Mouse (Mus musculus): ENCODE measurements around the gene BC049730. TPM values are rescaled to one million over a fixed set of nuclear protein-coding genes. Genes with fewer than 3 reads are reported as not detected.

The BC049730 gene
- total and polyA plus RNA-seq, 2 experiments from 2014 or later: not detected

DNA sequence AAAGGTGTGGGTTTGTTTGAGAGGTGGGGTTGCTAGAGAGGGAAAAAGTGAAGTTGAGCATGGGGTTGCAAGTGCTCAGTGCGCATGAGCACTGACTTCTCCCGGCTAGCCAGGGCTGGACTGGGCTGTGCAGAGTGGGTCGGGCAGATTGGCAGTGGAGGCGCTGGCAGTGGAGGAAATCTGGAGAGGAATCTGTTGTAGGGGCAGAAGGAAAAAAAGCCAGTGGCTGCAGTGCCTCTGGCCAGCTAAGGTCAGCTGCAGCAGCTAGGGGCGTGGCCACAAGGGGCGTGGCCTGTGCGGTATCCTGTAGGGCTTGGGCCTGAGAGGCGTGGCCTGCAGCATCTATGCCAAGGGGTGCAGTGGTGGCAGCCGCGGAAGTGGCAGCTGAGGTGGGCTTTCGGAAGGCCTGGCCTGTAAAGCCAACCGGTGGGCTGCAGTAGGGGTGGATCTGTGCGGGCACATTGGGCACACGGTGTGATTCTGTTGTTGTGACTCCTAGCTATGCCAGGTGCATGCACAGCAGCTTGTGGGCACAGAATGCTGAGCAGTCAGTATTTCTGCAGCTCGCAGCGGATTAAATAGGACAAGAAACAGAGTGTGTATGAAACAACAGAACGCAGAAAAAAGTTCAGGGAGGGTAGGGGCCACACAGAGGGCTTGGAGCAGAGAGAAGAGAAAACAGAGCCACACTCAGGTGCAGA is 27.1 kb downstream of the BC049730 start:
- H3K9me3 ChIP-seq (ENCODE audit: low read length): no peaks in the 10 kb centered on the region
- peak; percentile 71 for ATAC-seq
- no peaks in the 10 kb centered on the region for H3K4me1 ChIP-seq (ENCODE audit: insufficient read depth)
- H3K4me3 ChIP-seq (ENCODE audit: low read depth, low read length): peak overlapping the region; percentile 18
- H3K36me3 ChIP-seq (ENCODE audit: insufficient read depth): no peaks in the 10 kb centered on the region
- no peak for DNase-seq
- 10% methylated on average over 17 of the region's 17 CpGs for WGBS
- H3K27me3 ChIP-seq (ENCODE audit: insufficient read depth, low read length): no peaks in the 10 kb centered on the region
- no peak overlapping the region for H3K9ac ChIP-seq
- H3K27ac ChIP-seq (ENCODE audit: low read depth, low read length): no peak overlapping the region
- TF ChIP-seq CTCF (IDR thresholded peaks at IDR 0.05; ENCODE audit: low read depth): no peak
- peak overlapping the region; percentile 29 for H3K4me2 ChIP-seq (ENCODE audit: low read depth)

DNA sequence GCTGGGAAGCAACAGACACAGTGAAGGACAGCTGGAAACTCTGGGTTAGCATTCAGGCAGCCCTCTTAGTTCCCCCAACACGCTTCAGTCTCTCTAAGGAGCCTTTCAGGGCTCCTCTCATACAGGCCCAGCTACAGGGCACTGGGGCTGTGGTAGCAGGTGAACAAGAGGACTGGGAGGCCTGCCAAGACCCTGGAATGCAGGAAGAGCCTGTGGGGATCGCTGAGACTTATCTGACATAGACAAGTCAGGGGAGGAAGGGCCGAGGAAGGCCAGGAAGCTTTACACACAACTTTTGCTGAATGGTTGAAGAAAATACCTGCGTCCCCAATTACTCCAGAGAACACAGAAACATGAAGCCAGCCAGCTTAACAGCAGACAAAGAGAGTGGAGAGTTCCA is 41.7 kb downstream of the BC049730 start:
- H3K9me3 ChIP-seq (ENCODE audit: low read length): no peaks in the 10 kb centered on the region
- H3K4me1 ChIP-seq (ENCODE audit: insufficient read depth): no peaks in the 10 kb centered on the region
- H3K4me2 ChIP-seq (ENCODE audit: low read depth): no peak overlapping the region
- WGBS: 33% methylated on average over 4 of the region's 4 CpGs
- H3K27me3 ChIP-seq (ENCODE audit: insufficient read depth, low read length): no peaks in the 10 kb centered on the region
- no peaks in the 10 kb centered on the region for H3K36me3 ChIP-seq (ENCODE audit: insufficient read depth)
- no peak overlapping the region for H3K4me3 ChIP-seq (ENCODE audit: low read depth, low read length)
- no peak overlapping the region for H3K9ac ChIP-seq
- TF ChIP-seq CTCF (IDR thresholded peaks at IDR 0.05; ENCODE audit: low read depth): no peak
- no peak overlapping the region for H3K27ac ChIP-seq (ENCODE audit: low read depth, low read length)
- ATAC-seq (no peak), DNase-seq (no peak)

DNA sequence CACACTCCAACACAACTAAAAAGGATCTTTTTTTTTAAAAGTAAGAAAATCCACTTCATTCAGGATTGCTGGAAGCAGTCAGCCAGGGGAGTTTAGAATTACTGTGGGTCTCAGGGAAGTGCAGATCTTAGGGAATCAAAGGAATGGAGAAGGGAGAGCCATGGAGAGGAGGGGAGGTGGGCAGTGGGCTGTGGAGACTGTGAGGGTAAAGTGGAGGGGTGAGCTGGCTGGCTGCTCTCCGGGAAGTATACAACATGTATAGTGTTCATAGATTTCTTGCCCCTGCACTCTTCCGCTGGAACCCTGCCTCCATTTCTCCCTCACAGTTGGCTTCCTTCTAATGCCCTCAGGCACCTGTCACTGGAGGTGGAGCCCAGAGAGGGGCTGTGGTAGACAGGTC is 42.6 kb downstream of the BC049730 start:
- Histone ChIP-seq H3K27me3 (ENCODE audit: insufficient read depth, low read length) (no peaks in the 10 kb centered on the region), H3K4me3 (ENCODE audit: low read depth, low read length) (no peak overlapping the region), H3K27ac (ENCODE audit: low read depth, low read length) (no peak overlapping the region), H3K36me3 (ENCODE audit: insufficient read depth) (no peaks in the 10 kb centered on the region), H3K4me2 (ENCODE audit: low read depth) (no peak overlapping the region), H3K4me1 (ENCODE audit: insufficient read depth) (no peaks in the 10 kb centered on the region), H3K9me3 (ENCODE audit: low read length) (no peaks in the 10 kb centered on the region), H3K9ac (no peak overlapping the region)
- no peak for TF ChIP-seq CTCF (IDR thresholded peaks at IDR 0.05; ENCODE audit: low read depth)
- DNase-seq: no peak
- ATAC-seq: no peak
- WGBS: 86% methylated on average over 2 of the region's 2 CpGs

DNA sequence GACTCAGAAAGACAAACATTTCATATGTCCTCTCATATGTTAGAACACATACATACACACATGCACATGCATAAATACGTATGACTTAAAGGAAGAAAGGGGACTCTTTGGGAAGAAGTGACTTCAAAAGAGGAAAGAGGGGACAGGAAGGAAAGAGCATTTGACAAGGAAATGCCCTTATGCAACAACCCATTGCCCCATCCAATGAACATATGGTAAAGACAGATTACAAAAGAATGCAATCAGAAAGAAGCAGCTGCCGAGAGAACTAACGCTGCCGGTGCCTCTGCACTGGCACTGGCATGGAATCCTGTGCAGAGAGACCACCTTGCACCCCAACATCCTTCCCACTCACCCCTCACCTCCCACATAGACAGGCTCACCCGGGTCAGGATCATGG is 44.4 kb downstream of the BC049730 start:
- Histone ChIP-seq H3K4me1 (ENCODE audit: insufficient read depth) (no peaks in the 10 kb centered on the region), H3K4me2 (ENCODE audit: low read depth) (no peak overlapping the region), H3K4me3 (ENCODE audit: low read depth, low read length) (no peak overlapping the region), H3K27me3 (ENCODE audit: insufficient read depth, low read length) (no peaks in the 10 kb centered on the region), H3K27ac (ENCODE audit: low read depth, low read length) (no peak overlapping the region), H3K9me3 (ENCODE audit: low read length) (no peaks in the 10 kb centered on the region), H3K36me3 (ENCODE audit: insufficient read depth) (no peaks in the 10 kb centered on the region), H3K9ac (no peak overlapping the region)
- 68% methylated on average over 5 of the region's 5 CpGs for WGBS
- no peak for ATAC-seq
- DNase-seq: no peak
- TF ChIP-seq CTCF (IDR thresholded peaks at IDR 0.05; ENCODE audit: low read depth): no peak

DNA sequence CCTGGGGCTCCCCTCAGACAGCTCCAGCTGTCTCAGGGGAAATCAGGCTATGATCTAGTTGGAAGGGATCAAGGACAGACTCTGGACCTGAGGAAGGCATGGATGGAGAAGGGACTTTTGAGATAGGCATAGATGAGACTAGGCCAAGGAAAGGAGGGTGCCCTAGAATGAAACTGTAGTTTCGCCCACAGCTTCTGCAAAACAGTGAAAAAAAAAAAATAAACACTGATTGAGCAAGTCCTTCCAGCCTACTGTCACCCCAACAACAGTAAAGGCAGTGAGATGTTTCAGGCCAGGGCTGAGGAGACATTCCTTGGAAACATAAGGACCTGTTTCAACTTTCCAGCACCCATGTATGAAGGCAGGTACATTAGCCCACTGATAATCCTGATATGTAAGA is 49.5 kb downstream of the BC049730 start:
- DNase-seq (no peak), ATAC-seq (no peak)
- no peak overlapping the region for H3K4me2 ChIP-seq (ENCODE audit: low read depth)
- no peaks in the 10 kb centered on the region for H3K9me3 ChIP-seq (ENCODE audit: low read length)
- H3K4me1 ChIP-seq (ENCODE audit: insufficient read depth): no peaks in the 10 kb centered on the region
- WGBS: 92% methylated on average over 1 of the region's 1 CpGs
- no peaks in the 10 kb centered on the region for H3K36me3 ChIP-seq (ENCODE audit: insufficient read depth)
- H3K27ac ChIP-seq (ENCODE audit: low read depth, low read length): no peak overlapping the region
- TF ChIP-seq CTCF (IDR thresholded peaks at IDR 0.05; ENCODE audit: low read depth): no peak
- H3K9ac ChIP-seq: no peak overlapping the region
- no peak overlapping the region for H3K4me3 ChIP-seq (ENCODE audit: low read depth, low read length)
- H3K27me3 ChIP-seq (ENCODE audit: insufficient read depth, low read length): no peaks in the 10 kb centered on the region

DNA sequence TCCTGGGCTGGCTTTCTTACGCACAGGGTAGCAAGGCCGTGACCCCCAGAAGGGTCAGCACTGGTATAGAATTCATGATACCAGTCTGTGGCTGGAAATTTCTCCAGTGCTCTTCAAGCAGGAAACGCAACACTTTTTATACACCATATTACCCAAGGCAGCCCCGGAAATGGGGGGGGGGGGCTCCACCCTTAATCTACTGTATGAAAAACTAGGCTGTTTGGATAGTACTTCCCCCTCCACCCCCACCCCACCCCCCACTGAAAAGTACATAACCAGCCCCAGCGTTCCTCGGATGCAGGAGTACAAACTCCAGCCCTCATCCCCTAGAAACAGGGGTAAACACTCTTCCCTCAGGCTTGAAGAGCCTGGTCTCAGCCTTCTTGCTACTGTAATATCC is 51.2 kb downstream of the BC049730 start, which contains the start of gene Cd177:
Cd177 (minus strand) TSS at position 101 of the 400 bp plus-strand sequence.
- Histone ChIP-seq H3K9ac (no peak within 1 kb of the TSS), H3K27me3 (ENCODE audit: insufficient read depth, low read length) (no peaks in the 10 kb centered on the region), H3K4me2 (ENCODE audit: low read depth) (no peak within 1 kb of the TSS), H3K27ac (ENCODE audit: low read depth, low read length) (no peak within 1 kb of the TSS), H3K9me3 (ENCODE audit: low read length) (no peaks in the 10 kb centered on the region), H3K36me3 (ENCODE audit: insufficient read depth) (no peaks in the 10 kb centered on the region), H3K4me3 (ENCODE audit: low read depth, low read length) (no peak within 1 kb of the TSS), H3K4me1 (ENCODE audit: insufficient read depth) (no peaks in the 10 kb centered on the region)
- TF ChIP-seq CTCF (IDR thresholded peaks at IDR 0.05; ENCODE audit: low read depth): no peak
- no peak for DNase-seq
- ATAC-seq: no peak
- WGBS: 88% methylated on average over 6 of the region's 6 CpGs

DNA sequence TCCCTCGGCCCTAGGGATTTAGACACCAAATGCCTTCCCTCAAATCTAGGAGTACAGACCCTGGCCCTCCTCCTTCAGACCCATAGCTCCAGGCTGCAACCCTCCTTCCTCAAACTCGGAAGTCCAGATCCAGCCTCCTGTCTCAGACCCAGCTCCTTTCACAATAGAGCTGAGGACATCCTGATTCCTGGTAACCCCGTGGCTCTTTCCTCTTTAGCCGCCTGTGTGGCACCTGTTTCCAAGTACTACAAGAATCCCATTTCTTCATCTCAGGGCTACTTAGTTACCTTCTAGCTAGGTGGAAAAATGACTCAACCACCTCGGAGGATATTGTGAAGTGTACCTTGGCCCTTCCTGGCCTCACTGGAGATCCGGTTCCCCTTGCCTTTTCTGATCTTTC is 52.1 kb downstream of the BC049730 start:
- no peak for TF ChIP-seq CTCF (IDR thresholded peaks at IDR 0.05; ENCODE audit: low read depth)
- 78% methylated on average over 6 of the region's 6 CpGs for WGBS

More for the DNA sequence above, 52.1 kb downstream of the BC049730 start:
- H3K27me3 ChIP-seq (ENCODE audit: insufficient read depth, low read length): no peaks in the 10 kb centered on the region
- DNase-seq (no peak), ATAC-seq (no peak)
- H3K4me2 ChIP-seq (ENCODE audit: low read depth): no peak overlapping the region
- no peaks in the 10 kb centered on the region for H3K9me3 ChIP-seq (ENCODE audit: low read length)
- H3K36me3 ChIP-seq (ENCODE audit: insufficient read depth): no peaks in the 10 kb centered on the region
- no peak overlapping the region for H3K4me3 ChIP-seq (ENCODE audit: low read depth, low read length)
- H3K9ac ChIP-seq: no peak overlapping the region
- no peak overlapping the region for H3K27ac ChIP-seq (ENCODE audit: low read depth, low read length)
- H3K4me1 ChIP-seq (ENCODE audit: insufficient read depth): no peaks in the 10 kb centered on the region

All from forebrain, postnatal 0 days (tissue).